Mouse (Mus musculus): Measurements from ENCODE around the gene Gm21885.
"Not testable (repeated sequence)": the region's sequence is repeated elsewhere in the genome, so short reads cannot be mapped to it uniquely, and the experiment has no call there.

Gm21885 gene

DNA sequence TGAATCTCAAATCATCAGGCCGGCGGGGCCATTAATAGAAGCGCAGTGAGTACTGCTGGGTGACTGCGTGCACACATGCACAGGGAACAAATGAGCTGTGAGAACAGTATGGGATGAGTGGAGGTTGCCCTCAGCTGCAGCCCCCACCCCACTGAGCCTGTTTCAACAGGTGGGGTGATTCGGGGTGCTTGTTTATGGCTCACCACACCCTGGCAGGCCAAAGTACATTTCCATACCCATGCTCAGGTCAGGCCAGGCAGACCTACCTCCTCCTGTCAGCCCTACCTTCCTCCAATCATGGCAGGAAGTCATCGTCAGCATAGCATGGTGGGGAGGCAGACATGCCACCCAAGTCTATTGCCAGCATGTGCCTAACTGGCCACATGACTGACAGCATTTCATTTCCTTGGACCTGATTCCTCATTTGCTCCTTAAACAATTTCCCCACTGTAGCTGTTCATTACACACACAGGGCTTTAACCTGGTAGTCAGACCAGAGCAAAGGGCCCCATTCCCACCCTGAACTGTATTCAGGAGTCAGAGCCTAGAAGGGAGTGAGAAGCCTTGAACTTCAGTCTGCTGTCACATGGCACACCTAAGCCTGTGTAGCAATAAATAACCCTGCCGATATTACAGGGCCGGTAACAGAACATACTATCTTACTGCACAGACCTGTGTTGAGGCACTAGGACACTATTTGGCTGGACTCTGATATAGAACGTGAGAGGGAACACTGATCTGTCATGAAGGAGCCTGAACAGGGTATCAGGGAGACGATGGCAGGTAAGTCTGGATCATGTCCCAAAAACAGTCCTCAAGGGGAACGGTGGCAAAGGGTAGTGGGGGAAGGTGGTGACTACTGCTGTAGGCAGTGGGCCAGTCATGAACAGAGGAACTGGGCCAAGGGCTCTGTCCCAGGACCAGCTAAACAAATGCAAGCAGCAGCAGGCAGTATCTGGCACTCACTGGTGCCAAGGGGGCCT lies at the start of gene Gm21885:
TSS of gene Gm21885 (plus strand) at position 675 of the 983 bp plus-strand sequence.
- no peak for DNase-seq

DNA sequence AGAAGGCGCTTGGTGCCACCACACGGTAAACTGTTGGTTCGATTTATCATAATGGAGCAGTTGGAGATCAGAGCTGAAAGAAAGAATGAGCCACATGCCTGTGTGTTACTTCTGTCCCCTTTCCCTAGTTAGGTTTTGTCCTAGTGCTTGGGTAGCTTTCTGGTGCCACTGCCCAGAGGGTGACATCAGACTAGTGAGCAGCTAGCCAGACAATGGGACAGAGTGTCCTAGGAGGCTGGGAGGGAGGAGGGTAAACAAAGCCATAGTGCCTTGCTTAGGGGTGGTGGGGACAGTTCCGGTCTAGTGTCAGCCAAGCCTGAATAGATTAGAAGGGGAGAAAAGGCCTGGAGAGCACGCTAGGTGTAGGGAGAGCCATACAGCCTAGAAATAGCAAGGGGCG lies 48.3 kb upstream of the Gm21885 start:
- no peak for DNase-seq

DNA sequence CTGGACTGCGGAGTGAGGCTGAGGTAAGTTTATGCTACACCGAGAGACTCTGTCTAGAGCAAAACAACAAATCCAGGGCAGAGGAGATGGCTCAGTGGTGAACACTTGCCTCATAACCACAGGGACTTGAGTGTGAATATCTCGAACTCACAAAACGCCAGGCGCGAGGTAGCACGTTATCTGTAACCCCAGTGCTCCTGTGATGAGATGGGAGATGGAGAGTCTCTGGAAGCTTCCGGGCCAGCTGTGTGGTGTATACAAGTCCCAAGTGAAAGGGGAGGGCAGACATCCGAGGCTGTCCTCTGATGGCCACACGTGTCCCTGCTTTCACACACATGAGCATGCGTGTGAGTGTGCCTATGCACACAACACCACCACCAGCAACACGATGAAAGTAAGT lies 47.3 kb upstream of the Gm21885 start:
- no peak for DNase-seq

DNA sequence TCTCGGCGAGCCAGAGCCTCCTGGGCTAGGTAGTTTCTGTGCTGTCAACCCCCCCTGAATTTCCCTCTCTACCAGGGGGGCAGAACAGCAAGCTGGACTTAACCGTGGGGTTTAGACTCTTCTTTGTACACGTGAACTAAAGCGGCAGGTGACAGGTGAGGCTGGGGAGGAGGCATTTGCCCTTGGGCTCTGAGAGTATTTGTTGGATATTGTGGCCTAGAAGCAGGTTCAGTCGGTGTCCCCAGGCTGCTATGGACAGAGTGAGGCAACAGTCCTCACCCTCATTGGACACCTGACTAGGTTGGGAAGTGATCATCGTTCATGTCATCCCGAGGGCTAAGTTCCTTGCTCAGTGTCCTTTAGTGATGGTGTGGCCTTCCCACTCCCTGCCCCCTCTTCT lies 46.8 kb upstream of the Gm21885 start:
- DNase-seq, result no peak

DNA sequence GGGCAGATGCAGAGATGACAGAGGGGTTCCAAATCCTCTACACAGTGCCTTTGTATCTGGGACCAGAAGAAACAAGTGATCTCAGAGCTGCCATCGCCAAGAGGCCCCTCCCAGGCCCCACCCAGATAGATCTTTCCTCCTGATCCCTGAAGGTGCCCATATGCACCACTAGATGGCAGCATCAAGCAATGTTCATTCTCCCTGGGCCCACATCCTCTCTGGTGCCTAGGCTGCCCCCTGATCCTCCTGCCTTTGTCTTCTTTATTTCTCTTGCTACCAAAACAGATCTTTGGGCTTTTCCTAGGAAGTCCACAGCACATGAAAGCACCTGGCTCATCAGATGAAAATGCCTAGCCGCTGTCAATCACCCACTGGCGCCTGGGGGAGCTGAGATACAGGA lies 45.6 kb upstream of the Gm21885 start:
- peak; percentile 58 for DNase-seq

DNA sequence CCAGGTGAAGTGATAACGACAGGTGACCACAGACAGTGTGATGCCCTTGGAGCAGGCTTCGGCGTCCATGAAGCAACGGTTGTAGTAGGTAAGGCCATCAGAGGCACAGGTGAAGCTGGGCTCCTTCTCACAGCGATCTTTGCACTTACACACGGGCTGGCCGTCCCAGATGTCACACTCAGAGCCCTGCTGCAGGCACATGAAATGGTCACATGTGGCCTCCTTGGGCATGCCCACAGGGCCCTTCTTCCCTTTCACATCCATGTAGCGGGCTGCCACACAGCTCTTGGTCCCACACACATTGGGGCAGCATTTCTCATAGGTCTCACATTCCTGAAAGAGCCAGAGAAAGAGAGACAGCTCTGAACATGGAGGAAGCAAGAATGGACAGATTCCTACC lies 42.9 kb upstream of the Gm21885 start:
- no peak for DNase-seq

DNA sequence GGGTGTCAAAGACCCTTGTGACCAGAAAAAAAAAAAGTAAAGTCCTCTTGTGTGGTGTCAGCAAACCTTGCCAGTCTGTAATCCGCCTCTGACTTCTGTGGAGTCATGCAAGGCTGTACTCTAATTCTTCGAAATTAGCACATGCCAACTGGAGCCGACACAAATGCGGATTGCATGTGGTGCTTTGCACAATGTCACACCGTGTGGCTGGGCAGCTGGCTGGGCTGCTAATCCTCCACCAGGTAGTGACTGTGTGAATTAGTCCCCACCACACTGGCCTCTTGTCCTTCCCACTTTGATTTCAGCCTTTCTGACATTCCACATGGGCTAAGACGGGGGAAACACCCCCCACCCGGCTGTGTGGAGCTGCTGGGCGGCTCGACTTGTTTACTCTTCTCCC lies 42.0 kb upstream of the Gm21885 start:
- DNase-seq, result no peak

DNA sequence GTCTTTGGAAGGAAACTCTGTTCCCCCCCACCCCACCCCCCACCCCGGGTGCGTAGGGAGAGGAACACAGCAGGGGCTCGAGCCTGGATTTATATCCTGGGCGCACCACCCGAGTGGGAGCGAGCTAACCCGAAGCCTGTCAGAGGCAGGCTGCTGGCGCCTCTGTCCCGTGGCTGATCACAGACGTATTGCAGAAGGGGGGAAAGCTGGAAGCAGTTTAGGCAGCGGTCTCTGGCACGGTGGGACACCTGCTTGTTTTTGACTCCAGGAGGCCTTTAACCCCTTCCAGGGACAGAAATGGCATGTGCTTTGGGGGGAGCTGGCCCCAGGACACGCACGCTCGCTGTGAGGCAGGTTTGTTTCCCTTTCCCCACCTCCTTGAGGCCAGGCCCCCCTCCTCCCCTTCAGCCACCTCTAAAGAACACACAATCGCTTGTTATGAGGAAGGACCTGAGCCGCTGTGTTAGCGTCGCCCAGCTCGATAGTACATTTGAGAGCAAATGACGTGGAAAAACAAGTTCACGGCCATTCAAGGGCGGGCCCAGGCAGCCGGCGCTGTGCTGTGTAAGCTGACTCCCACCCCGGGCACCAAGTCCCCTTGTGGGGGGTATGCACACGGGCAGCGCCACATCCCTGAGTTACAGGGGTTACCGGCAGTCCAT lies 38.8 kb upstream of the Gm21885 start:
- peak; percentile 6 for DNase-seq

DNA sequence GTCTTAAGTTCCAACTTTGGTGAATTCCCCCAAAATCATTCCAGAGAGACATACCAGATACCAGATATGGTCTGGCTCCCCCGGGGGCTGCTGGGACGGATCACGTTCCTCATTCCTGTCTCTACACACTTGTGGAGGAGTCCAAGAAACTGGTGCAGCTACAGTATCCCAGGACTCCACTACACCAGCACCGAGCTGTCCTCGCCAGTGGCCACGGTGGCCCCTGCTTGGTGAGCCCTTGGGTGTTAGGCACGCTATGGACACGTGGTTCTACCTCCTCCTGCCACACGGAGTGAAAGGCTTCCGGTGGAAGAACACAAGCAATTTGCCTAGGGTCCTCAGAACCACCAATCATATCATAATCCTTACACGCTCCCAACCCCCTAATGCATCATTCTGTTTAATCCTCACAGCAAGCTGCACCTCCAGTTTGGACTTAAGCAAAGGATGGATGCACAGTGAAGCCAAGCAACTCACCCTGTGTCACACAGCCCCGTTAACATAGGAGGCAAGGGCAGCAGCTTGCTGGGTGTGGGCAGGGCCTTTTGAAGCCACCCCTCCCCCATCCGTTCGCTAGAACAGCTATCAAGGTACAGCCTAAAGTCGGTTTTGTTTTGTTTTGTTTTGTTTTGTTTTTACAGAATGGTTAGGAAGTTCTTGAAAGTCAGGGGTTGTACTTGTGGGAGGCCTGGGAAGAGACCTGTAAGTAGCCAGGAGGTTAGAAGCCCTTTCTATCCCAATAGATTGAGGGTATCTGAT lies 38.1 kb upstream of the Gm21885 start:
- peak; percentile 10 for DNase-seq

DNA sequence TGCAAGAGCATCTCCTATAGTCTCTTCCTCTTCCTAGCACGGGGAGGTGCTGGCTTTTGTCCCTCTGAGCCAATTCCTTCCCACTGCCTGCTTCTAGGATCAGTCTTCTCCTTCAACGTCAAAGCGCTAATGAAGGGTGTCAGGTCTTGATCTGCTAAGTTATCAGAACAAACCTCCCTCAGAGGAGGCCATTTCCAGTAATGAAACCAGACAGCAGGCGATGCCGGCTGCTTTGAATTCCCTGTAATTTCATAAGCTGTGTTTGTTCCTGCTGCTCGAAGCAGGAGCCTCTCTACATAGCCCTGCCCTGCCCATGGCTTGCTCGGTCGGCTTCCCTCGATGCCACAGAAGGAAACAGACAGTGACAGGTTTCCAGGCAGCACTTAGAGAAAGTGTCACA lies 37.3 kb upstream of the Gm21885 start:
- DNase-seq, result no peak

DNA sequence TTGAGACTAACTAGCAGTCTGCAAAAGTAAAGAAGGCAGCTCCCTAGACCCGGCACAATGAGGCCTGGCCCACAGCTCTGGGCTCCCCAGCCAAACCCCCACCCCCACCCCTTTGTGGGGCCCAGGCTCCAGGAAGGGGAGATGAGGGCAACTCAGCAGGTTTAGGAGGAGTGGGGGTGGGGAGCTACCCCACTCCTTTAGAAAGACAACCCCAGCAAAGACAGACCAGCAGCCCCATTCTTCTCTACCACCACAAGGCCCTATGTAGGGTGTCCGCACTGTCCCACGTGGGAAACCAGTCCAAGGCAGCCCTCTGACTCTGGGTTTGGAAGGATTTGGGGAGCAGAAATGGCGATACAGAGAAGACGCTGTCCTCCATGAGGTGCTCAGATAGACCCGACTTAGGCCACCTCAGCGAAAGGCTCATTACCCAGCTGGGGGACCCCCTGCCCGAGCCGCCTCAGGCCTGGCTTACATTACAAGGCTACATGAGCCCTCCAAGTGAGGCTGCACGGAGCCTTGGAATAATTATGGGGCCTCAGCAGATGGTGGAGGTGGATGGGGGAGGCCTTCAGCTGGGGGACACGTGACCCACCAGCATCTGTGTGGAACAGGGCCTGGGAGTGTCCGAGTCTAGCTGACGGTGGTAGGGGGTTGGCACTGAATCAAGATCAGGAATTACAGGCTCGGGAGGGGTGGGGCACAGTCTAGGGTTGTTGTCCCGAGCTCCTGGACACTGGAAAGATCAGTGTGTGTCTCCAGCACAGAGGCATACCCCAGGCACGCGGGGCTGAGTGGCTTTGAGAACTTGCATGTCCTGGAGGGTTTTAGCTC lies 35.5 kb upstream of the Gm21885 start, which contains the start of gene Wfikkn2:
TSS of gene Wfikkn2 (minus strand) at position 51 of the 834 bp plus-strand sequence.
- DNase-seq, result no peak

DNA sequence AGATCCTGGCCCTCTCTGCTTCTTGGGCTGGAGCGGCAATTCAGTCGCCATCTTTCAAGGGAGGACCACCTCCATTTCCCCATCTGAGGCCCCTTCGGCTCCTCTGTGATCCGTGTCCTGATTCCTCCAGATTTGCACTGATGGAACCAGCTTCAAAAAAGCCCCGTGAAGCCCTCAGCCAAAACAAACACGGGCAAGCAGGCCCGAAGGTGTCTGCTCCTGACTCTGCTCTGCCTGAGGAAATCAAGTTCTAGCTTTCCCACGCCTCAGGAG lies 34.9 kb upstream of the Gm21885 start:
- DNase-seq, result no peak

DNA sequence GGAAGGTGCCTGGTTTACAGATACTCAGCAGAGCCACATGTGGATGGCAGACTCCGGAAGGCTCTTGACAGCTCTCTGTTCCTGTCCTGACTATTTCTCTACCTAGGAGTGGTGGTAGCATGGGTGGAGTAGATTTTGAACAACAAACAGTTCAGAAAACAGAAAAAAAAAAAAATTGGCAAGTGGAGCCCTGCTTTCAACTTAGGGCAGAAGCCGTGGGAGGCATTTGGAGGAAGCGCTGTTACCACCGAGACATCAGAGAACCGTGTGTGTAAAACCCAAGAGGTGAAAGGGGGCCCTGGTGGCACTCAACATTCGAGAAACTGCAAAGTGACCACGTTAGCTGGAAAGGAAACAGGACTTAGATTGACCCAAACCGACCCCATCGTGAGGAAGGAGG lies 28.5 kb upstream of the Gm21885 start:
- no peak for DNase-seq

DNA sequence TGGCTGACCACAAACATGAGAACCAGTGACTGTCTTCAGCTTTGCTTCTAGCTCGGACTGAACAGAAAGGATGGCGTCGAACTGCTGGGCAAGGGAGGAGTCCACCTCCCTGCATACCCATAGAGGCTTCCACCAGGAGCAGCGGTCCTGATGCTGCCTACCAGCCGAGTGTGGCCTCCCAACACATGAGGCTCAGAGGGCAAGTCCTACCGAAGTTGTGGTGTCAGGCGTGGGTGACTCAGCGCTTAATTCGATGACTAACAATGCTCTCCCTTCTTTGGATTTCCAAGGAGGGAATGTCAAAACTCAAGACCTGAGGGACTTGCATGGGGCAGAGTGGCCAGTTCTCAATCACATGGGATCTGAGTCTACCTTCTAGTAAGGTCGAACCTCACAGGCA lies 28.0 kb upstream of the Gm21885 start:
- no peak for DNase-seq

DNA sequence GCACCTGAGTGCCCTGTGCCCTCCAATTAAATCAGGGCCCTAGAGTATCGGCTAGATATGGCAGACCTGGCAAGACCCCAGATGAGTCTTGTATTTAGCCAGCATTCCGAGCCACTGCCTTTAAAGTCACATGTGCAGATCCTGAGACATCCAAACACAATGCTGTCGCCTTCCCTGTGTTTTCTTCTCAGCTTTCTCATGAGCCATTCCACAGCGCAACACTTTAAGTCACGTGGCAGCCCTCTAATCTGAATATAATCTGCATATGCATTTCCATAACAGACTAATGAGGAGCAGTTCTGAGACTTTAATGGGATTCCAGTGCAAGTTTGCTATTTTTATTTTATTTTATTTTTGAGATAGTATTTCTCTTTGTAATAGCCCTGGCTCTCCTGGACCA lies 25.9 kb upstream of the Gm21885 start:
- DNase-seq, result no peak

DNA sequence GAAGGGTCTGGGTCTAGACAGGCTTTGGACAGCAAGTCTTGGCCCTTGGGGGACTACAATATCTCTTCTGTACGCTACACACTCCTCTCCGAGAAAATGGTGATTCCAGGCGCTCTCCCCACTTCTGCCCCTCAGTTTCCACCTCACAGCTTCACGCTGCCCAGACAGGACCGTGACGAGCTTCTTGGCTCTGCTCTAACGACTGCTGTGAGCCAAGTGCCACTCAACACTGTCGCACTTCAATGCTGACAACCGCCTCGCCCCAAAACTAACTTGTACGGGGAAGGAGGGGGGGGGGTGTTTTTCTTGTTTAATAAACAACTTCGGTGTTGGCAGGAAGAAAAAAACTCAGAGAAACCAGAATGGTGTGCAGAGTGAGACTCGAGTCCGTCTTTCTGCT lies 23.7 kb upstream of the Gm21885 start:
- DNase-seq, result no peak

DNA sequence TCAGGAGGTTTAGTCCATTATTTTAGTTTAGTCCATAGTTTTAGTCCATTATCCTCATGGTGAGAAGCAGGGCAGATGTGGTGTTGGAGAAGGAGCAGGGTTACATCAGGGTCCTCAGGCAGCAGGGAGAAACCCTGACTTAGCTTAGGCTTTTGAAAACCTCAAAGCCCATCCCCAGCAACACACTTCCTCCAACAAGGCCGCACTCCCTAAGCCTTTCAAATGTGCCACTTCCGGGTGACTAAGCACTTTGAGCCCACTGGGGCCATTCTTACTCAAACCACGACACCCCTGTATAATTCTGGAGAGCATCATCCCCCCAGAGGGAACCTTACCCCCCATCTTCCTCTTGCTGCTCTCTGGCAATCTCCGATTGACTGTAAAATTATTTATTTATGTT lies 21.9 kb upstream of the Gm21885 start:
- peak; percentile 20 for DNase-seq

DNA sequence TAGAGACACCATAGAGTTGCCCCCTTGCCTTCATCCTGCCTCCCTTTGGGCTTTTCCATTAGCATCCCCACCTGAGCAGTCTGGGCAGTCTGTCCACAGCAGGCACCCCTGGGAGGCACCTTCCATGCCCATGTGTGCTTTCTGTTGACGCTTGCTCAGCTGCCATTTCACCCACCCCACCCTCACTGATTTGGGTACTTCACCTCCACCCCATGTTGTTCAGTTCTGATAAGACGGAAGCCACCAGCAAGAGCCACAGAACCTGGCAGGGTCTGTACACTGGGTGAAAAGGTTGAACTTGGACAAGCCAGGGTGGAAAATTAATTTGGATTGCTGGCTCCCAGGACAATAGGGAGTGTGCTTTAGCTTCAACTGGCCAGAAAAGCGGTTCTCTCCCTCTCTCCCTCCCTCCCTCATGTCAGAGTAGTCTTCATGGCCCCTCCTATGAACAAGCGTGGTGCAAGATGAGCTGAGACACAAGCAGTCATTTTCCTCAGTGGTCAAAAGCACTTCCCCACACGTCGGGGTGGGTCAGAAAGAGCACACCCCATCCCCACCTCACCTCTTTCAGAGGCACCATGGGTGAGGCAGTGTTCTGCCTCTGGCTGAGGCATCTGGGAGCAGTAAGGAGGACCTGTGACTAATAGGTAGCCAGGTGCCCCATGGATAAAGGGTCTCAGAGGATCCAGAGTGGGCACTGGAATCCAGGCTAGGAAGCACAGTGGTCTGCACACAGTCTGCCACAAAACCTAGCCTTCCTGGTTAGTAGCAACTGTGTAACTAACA lies 19.9 kb upstream of the Gm21885 start:
- DNase-seq, result no peak

DNA sequence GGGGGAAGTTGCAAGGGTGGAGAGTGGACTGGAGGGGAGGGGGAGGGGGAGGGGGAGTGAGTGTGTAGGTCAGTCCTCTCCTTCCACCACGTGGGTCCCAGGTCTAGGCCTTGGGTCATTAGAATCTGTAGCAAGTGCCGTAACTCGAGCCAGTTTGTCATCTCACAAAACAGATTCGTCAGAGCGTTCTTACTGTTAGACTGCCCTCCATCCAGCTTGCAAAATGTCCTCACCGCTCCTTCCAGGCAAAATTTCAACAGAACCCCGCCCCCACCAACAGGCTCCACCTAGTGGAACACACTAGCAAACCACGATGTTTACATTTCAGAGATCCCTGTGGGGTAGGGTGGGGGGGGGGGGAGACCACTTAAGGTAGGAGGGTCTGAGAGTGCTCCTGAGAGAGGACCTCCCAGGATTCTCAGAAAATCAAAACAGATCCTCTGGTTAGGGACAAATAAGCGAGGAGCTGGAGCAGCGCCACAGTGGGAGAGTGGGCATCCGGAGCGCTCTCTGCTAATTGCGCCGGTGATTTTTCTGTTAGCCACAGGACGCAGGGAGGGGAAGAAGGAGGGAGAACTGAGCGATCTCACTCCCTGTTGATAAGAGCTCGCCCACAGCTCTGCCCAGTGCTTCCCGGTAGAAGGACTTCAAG lies 16.4 kb upstream of the Gm21885 start:
- DNase-seq, result no peak

DNA sequence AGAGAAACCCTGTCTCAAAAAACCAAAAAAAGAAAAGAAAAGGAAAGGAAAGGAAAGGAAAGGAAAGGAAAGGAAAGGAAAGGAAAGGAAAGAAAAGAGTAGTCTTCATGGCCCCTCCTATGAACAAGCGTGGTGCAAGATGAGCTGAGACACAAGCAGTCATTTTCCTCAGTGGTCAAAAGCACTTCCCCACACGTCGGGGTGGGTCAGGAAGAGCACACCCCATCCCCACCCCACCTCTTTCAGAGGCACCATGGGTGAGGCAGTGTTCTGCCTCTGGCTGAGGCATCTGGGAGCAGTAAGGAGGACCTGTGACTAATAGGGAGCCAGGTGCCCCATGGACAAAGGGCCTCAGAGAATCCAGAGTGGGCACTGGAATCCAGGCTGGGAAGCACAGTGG lies 15.5 kb upstream of the Gm21885 start:
- not testable (repeated sequence) for DNase-seq

DNA sequence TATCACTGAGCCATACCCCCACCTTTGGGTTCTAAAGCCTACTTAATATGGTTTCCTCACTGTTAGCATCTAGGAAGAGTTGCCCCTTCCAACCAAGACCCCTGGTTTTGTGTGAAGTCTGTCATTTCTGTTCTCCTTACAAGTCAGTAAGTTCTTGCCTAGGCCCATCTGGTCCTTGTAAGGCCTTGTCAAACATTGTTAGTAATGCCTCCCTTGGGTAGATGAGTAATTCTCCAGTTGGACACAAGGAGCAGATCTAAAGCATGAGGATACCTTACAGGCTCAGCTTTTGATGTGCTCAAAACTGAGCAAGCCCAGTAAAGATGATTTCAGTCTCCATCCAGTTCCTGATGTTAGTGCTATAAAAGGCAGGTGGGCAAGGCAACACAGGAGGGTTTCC lies 12.9 kb upstream of the Gm21885 start:
- DNase-seq, result no peak

Measured in thymus, postnatal 25 days (tissue).